Mouse (Mus musculus) kidney, postnatal 0 days (tissue): ENCODE measurements around the gene Hbb-bs. TPM values are rescaled to one million over a fixed set of nuclear protein-coding genes. Genes with fewer than 3 reads are reported as not detected.

Source experiments
- ATAC-seq: fragments of 200-750 bp; cut with Nextera tagmentation; replicated peaks from 2 replicates; pipeline ENCODE4 v1.8.0; 2017; ENCODE audit warnings: low read depth, moderate number of reproducible peaks, moderate TSS enrichment, moderate library complexity; ENCODE audit not compliant: low FRiP score
- DNase-seq: peaks from one replicate; pipeline ENCODE4 v3.0.0-alpha.2; 2016; ENCODE audit warnings: low spot score
- H3K27ac ChIP-seq: fragments of 300-500 bp; sonication (generic); 2 replicates; pipeline ENCODE4 v1.5.1; 2014; ENCODE audit warnings: mild to moderate bottlenecking
- H3K27me3 ChIP-seq: fragments of 300-500 bp; sonication (generic); 2 replicates; pipeline ENCODE4 v1.6.1; 2014; ENCODE audit warnings: low read length, mixed read lengths; ENCODE audit not compliant: insufficient read depth
- H3K36me3 ChIP-seq: fragments of 300-500 bp; sonication (generic); 2 replicates; pipeline ENCODE4 v1.6.1; 2014; ENCODE audit warnings: low read length, mixed read lengths; ENCODE audit not compliant: insufficient read depth
- H3K4me1 ChIP-seq: fragments of 300-500 bp; sonication (generic); replicated peaks from 2 replicates; pipeline ENCODE4 v1.6.1; 2014; ENCODE audit warnings: antibody characterized with exemption, low read length, mixed read lengths; ENCODE audit not compliant: insufficient read depth
- H3K4me2 ChIP-seq: fragments of 300-500 bp; sonication (generic); 2 replicates; pipeline ENCODE4 v1.6.1; 2014; ENCODE audit warnings: mild to moderate bottlenecking, low read length, moderate library complexity, mixed read lengths
- H3K4me3 ChIP-seq: fragments of 300-500 bp; sonication (generic); replicated peaks from 2 replicates; pipeline ENCODE4 v1.5.1; 2014; ENCODE audit warnings: low read depth, low read length
- H3K9ac ChIP-seq: fragments of 300-500 bp; sonication (generic); 2 replicates; pipeline ENCODE4 v1.6.1; 2014; ENCODE audit warnings: low read depth, low read length
- H3K9me3 ChIP-seq: fragments of 300-500 bp; sonication (generic); replicated peaks from 2 replicates; pipeline ENCODE4 v1.6.1; 2016; ENCODE audit warnings: low read length, inconsistent platforms, mixed read lengths
- CTCF ChIP-seq: IDR thresholded peaks from 2 replicates; pipeline ENCODE4 v1.5.1; 2016; ENCODE audit warnings: antibody characterized with exemption, low read depth, mild to moderate bottlenecking, moderate library complexity
- WGBS: fragments of 180-500 bp; shearing (Covaris S2); extraction: QIAGEN DNeasy Blood & Tissue Kit; methylation state at CpG from one replicate; pipeline ENCODE4 v1.1.7; 2014; 5-methylcytosine and 5-hydroxymethylcytosine counted together
- polyA plus RNA-seq: library from polyadenylated mRNA; unstranded; fragments of >200 nt; fragmentation: Nextera tagmentation; extraction: Ambion mirVana; gene quantifications from 2 replicates; pipeline ENCODE4 v1.2.1, GENCODE M21; 2015

The Hbb-bs gene
- polyA plus RNA-seq, 1 experiment from 2014 or later = 1,799 TPM

DNA sequence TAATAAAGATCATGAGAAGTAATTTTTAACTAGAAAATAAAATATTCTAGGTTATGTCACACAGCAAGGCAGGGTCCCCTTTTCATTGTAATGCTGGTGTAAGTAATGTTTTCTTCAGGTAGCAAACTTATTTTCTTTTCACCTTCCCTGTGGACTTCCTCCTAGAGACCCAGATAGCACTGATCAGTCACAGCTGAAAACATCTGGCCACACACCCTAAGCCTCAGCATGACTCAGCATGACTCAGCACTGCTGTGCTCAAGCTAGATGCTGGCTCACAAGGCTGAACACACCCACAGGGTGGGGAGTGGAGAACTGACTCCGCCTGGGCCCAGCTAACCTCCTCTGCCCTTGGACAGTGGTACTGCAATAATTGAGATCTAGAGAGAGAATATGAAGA, 33.0 kb upstream of the Hbb-bs start:
- no peak overlapping the region for H3K4me2 ChIP-seq
- 50% methylated on average over 1 of the region's 1 CpGs for WGBS
- no peaks in the 10 kb centered on the region for H3K9me3 ChIP-seq
- no peak overlapping the region for H3K4me3 ChIP-seq
- no peaks in the 10 kb centered on the region for H3K4me1 ChIP-seq
- H3K36me3 ChIP-seq = no peaks in the 10 kb centered on the region
- peak; percentile 57; the same call in 1 of the 2 replicates for ATAC-seq
- DNase-seq = peak; percentile 1
- H3K9ac ChIP-seq = no peak overlapping the region
- H3K27me3 ChIP-seq = no peaks in the 10 kb centered on the region
- no peak overlapping the region for H3K27ac ChIP-seq
- TF ChIP-seq CTCF = no peak

DNA sequence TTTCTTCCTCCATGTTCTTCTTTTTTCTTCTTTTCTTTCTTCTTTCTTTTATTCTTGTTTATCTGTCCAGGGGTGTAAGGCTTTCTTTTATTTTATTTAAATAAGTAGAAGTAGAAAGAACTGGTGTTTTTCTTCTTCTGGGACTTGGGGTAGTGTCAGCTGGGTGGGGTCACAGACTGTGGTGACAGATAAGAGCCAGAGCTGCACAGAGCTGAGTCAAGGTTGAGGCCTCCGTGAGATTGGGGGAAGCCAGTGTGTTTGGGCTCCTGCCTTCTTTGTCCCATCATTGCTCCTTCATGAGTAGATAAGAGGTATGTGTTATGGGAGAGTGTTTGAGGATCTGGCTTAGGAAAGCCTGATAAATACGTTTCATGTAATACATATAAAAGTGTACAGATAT, 31.2 kb upstream of the Hbb-bs start:
- no peak for DNase-seq
- 61% methylated on average over 2 of the region's 2 CpGs for WGBS
- no peak overlapping the region for H3K4me3 ChIP-seq
- TF ChIP-seq CTCF = no peak
- no peak for ATAC-seq
- H3K9ac ChIP-seq = no peak overlapping the region
- no peaks in the 10 kb centered on the region for H3K27me3 ChIP-seq
- no peaks in the 10 kb centered on the region for H3K4me1 ChIP-seq
- H3K36me3 ChIP-seq = no peaks in the 10 kb centered on the region
- no peak overlapping the region for H3K27ac ChIP-seq
- H3K9me3 ChIP-seq = no peaks in the 10 kb centered on the region
- no peak overlapping the region for H3K4me2 ChIP-seq

DNA sequence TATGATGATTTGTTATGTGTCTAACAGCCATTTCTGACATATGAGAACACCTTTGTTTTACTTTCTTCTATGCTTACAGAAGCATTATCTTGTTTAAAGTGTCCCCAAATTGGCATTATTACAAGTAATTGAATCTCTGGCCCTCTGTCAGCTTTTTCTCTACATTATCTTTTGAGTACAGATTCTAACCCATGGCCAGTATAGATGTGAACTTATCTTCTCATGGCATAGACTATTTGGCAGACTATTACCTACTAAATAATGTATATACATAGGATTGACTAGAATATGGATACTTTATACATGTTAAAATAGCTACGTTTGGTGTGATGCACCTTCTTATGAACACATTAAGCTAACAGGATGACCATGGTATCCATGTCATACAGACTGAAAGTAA, 26.8 kb upstream of the Hbb-bs start:
- WGBS = 59% methylated on average over 1 of the region's 1 CpGs
- TF ChIP-seq CTCF = no peak
- no peak overlapping the region for H3K9ac ChIP-seq

DNA sequence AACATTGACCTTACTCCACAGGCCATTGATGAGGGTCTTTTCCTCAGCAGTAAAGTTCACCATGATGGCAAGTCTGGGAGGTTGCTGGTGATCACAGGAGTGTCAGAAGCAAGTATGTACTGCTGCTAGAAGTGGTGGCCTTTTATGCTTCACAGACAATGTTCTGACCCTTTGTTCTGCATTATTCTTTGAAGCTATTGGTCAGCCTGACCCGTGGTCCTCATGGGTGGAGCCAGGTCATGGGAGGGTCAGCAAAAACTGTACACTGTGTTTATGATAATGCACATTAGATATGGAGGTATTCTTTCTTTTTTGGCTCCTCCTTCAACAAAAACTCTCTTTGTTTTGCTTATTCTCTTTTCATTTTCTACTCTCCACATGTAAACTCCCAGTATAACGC, 25.2 kb upstream of the Hbb-bs start, which contains the start of gene Hbb-y:
TSS of gene Hbb-y (minus strand) at position 127 of the 400 bp plus-strand sequence.
- no peak for ATAC-seq
- H3K27me3 ChIP-seq = no peaks in the 10 kb centered on the region

More for the DNA sequence above, 26.8 kb upstream of the Hbb-bs start:
- H3K36me3 ChIP-seq = no peaks in the 10 kb centered on the region
- DNase-seq = no peak
- H3K4me2 ChIP-seq = no peak overlapping the region
- no peak for ATAC-seq
- H3K27me3 ChIP-seq = no peaks in the 10 kb centered on the region
- no peak overlapping the region for H3K27ac ChIP-seq
- no peak overlapping the region for H3K4me3 ChIP-seq
- H3K9me3 ChIP-seq = no peaks in the 10 kb centered on the region
- H3K4me1 ChIP-seq = no peaks in the 10 kb centered on the region

DNA sequence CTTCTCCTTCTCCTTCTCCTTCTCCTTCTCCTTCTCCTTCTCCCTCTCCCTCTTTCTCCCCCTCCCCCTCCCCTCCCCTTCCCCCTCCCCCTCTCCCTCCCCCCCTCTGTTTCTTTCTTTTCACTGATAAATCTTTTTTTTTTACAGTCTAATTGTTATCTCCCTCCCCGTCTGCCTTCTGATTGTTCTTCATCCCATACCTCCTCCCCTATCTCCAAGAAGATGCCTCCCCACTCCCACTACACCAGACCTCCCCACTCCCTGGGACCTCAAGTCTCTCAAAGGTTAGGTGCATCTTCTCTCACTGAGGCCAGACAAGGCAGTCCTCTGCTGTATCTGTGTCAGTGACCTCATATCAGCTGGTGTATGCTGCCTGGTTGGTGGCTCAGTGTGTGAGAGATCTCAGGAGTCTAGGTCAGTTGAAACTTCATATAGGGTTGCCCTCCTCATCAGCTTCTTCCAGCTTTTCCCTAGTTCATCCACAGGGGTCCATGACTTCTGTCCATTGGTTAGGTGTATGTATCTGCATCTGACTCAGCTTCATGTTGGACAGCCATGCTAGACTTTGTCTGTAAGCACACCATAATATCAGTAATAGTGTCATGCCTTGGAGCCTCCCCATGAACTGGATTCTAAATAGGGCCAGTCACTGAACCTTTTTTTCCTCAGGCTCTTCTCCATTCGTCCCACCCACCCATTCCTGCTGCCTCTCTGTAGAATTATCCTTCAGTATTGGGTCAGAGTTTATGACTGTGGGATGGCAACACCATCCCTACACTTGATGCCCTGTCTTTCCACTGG, 16.8 kb upstream of the Hbb-bs start:
- no peak for ATAC-seq
- no peaks in the 10 kb centered on the region for H3K9me3 ChIP-seq
- 54% methylated on average over 2 of the region's 2 CpGs for WGBS
- TF ChIP-seq CTCF = no peak
- H3K4me3 ChIP-seq = no peak overlapping the region
- no peaks in the 10 kb centered on the region for H3K36me3 ChIP-seq
- H3K27me3 ChIP-seq = no peaks in the 10 kb centered on the region
- H3K4me1 ChIP-seq = no peaks in the 10 kb centered on the region
- H3K4me2 ChIP-seq = no peak overlapping the region
- no peak for DNase-seq
- H3K9ac ChIP-seq = no peak overlapping the region
- no peak overlapping the region for H3K27ac ChIP-seq

More for the DNA sequence above, 25.2 kb upstream of the Hbb-bs start, which contains the start of gene Hbb-y:
- no peak for TF ChIP-seq CTCF
- H3K9ac ChIP-seq = no peak within 1 kb of the TSS
- H3K27ac ChIP-seq = no peak within 1 kb of the TSS
- no peaks in the 10 kb centered on the region for H3K9me3 ChIP-seq
- WGBS = 56% methylated on average over 2 of the region's 2 CpGs
- no peaks in the 10 kb centered on the region for H3K4me1 ChIP-seq
- H3K4me2 ChIP-seq = no peak within 1 kb of the TSS
- DNase-seq = no peak
- H3K36me3 ChIP-seq = no peaks in the 10 kb centered on the region
- H3K4me3 ChIP-seq = no peak within 1 kb of the TSS

DNA sequence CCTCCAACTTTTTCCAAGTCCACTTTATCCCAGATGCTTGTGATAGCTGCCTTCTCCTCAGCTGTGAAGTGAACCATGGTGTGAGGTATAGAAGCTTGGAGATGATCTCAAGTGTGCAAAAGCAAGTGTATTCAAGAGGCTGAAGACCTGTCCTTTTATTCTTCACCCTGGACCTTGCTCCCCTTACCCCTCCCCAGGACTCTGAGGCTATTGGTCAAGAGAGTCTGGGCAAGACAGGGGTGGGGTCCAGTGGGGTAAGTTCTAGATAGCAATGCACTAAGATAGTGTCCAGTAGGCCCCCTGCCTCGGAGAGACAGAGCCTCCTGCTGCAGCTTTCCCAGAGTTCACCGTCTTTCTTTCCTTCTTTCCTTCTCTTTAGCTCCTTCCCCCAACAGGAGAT, 15.1 kb upstream of the Hbb-bs start, which contains the start of gene Hbb-bh1:
TSS of gene Hbb-bh1 (minus strand) at position 131 of the 400 bp plus-strand sequence.
- ATAC-seq = no peak
- DNase-seq = no peak
- Histone ChIP-seq H3K9me3 (no peaks in the 10 kb centered on the region), H3K27ac (no peak within 1 kb of the TSS), H3K4me2 (no peak within 1 kb of the TSS), H3K36me3 (no peaks in the 10 kb centered on the region), H3K27me3 (no peaks in the 10 kb centered on the region), H3K4me3 (no peak within 1 kb of the TSS), H3K4me1 (no peaks in the 10 kb centered on the region), H3K9ac (no peak within 1 kb of the TSS)
- WGBS = 91% methylated on average over 2 of the region's 2 CpGs
- no peak for TF ChIP-seq CTCF
